Mouse (Mus musculus) testis, adult 2 months (tissue): ENCODE measurements around the gene Ceacam15.

Source experiments
- CTCF ChIP-seq: fragments of 200-500 bp; IDR thresholded peaks from 2 replicates; pipeline ENCODE4 v1.5.1; 2012; ENCODE audit warnings: low read depth, mild to moderate bottlenecking, inconsistent platforms, low read length, moderate library complexity; ENCODE audit not compliant: control insufficient read depth, insufficient read depth, insufficient replicate concordance
- POLR2A ChIP-seq: fragments of 200-500 bp; IDR thresholded peaks from 2 replicates; pipeline ENCODE4 v1.6.1; 2012; ENCODE audit warnings: low read depth, mild to moderate bottlenecking, inconsistent platforms, low read length, moderate library complexity; ENCODE audit not compliant: control insufficient read depth

- peak; percentile 22; the same call in 1 of the 2 replicates for TF ChIP-seq CTCF
- TF ChIP-seq POLR2A: no peak
Observed at GRCm38 (mm10) chr7:16631932-16632331, 43.6 kb downstream of the Ceacam15 start.
